Mouse (Mus musculus): ENCODE results near the gene Prdm8.

The Prdm8 gene

GRCm38 (mm10) chr5:98167180-98167824, at the start of gene Prdm8:
Gene Prdm8, plus strand, starts transcription at chr5:98167198.
- peak; percentile 58 to 66 for DNase-seq (ENCODE audit: low read depth in 2 of 2, low spot score in 2 of 2)

DNA sequence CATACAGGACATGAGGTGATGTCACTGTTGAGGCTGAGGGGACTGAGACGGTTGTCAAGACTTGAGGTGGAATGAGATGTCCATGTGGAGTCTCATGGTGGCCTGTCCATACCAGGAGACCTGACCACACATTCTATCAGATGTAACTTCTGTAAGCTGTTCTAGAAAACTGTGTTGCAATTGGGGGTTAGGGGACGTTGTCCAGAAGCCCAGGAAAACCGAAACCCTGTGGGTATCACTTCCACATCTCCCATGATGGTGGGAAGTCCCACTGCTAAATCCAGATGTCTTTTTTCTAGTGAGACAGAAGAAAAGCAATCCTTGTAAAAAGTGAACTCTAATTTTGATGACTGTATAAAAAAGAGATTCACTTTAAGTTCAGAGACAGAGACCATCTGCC, 39.9 kb upstream of the Prdm8 start:
- DNase-seq (ENCODE audit: low read depth in 2 of 2, low spot score in 2 of 2): no peak

GRCm38 (mm10) chr5:98138545-98139296, 28.3 kb upstream of the Prdm8 start:
- DNase-seq (ENCODE audit: low read depth in 2 of 2, low spot score in 2 of 2): no peak

DNA sequence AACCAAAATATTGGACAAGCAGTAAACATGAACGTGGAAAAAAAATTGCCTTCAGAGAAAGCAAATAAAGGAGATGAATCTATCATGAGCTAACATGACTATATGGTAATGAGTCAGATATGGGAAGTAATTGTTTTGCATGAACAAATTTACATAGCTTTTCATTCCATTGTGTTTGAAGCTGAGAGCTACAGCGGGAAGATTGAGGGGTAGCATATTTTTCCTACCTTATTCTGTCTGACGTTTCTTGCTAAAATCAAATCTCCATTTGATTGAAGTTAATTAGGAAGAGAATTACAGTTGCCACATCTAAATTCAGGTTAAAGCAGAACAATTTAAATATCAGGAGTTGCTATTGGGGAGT, 27.7 kb upstream of the Prdm8 start:
- no peak for DNase-seq (ENCODE audit: low read depth in 2 of 2, low spot score in 2 of 2)

- DNase-seq (ENCODE audit: low read depth in 2 of 2, low spot score in 2 of 2): no peak
Observed at GRCm38 (mm10) chr5:98146895-98147294, 20.1 kb upstream of the Prdm8 start.

GRCm38 (mm10) chr5:98166116-98166515, 882 bp upstream of the Prdm8 start:
- no peak for DNase-seq (ENCODE audit: low read depth in 2 of 2, low spot score in 2 of 2)

- DNase-seq (ENCODE audit: low read depth in 2 of 2, low spot score in 2 of 2): no peak
Observed at GRCm38 (mm10) chr5:98168356-98169285, 1.6 kb downstream of the Prdm8 start.

DNA sequence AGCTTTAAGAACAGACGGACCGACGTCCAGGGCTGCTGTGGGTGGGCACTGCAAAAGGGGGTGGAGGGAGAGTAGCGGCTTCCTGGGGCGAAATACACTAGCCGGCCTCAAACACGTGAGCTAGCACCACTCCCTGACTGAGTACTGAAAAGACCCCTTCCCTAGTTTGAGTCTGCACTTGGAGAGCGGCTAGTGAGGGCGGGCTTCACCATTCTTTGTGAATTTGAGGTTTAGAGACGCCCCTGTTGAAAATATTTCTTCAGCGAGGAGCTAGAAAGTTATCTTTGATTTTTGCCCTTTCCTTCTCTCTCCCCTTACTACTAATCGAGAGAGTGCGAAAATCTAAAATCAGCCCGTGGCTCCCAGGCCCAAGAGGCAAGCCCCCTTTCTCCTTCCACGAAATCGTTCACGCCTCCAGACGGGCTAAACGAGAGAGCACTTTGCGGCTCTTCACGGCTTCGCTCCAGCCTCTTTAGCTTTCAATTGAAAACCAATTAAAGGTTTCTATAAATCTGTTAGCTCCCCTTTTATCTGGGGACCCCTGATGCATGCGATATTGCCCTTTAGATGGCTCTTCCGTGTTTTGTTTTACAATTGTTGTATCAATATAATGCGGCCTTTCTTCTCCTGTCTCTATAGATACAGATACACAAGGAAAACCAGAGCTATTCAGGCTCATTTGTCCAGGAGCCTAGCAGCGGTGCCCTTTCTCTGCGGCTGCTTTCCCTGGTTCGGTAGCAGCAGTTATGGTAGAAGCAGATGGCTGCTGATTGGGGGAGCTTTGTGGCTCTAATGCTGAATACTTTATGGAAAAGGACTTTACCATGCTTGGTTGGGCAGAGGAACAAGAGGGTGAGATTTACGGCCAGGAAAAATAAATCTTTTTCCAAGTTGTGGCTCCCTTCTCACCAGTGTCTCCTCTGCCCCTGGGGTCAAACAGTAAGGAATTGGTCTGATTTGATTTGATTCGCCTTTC, 2.7 kb downstream of the Prdm8 start:
- DNase-seq (ENCODE audit: low read depth in 2 of 2, low spot score in 2 of 2): no peak

DNA sequence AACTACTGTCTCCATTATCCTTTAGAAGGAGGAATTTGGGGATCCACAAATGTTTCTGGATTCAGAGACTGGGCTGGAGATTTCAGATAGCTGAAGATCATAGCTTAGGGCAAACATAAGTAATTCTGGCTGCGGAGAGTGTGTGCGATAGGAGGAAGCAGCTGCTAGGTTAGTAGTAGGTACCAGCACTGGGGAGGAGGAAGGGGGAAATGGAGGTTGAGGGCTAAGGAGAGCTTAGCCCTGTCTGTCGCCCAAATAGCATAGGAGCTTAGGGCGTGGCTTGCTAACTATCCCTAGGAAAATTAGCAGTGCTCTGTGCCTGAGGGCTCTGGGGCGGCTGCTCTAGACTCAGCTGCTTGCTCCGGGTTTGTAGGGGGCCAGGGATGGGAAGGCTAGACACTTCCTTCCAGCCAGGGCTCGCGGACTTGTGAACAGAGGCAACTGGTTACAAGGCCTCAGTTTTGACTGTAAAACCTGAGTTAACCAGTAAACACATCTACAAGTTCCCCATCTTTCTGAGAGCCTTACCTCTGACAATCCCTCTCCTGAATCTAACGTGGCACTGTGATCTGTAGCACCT, 4.7 kb downstream of the Prdm8 start:
- DNase-seq (ENCODE audit: low read depth in 2 of 2, low spot score in 2 of 2): no peak

DNA sequence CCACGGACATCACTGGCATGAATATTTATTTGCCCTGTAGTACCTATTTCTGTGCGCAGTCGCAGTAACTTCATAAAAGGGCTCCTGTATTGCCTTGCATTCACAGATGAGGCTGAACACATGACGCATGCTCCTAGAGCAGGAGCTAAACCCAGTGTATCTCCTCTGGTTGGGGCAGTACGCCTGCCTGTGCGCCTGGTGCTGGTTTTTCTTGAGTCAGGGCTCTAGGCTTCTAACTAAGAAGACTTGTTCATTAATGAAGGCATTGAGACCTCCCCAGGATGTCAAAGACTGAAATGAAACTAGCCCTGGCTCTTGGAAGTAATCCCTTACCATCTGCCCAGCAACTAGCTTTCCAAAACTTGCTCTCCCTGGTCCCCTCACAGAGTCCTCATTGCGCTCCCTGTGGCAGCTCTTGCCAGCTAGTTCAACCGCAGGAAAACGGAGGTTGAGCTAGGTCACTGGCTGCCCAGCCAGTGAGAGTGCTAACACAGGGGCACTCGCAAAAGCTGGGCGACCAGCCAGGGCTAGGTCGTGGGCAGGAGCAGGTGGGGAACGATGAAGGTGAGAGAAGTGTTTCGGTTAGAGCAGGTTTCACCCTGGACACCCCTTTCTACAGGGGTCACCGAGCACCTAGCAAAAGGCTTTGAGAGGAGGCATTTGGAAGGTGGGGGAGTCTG, 5.6 kb downstream of the Prdm8 start:
- DNase-seq (ENCODE audit: low read depth in 2 of 2, low spot score in 2 of 2): no peak

GRCm38 (mm10) chr5:98173694-98174093, 6.7 kb downstream of the Prdm8 start:
- DNase-seq (ENCODE audit: low read depth in 2 of 2, low spot score in 2 of 2): no peak

GRCm38 (mm10) chr5:98179606-98180005, 12.6 kb downstream of the Prdm8 start:
- no peak for DNase-seq (ENCODE audit: low read depth in 2 of 2, low spot score in 2 of 2)

GRCm38 (mm10) chr5:98180461-98180887, 13.5 kb downstream of the Prdm8 start:
- no peak for DNase-seq (ENCODE audit: low read depth in 2 of 2, low spot score in 2 of 2)

DNA sequence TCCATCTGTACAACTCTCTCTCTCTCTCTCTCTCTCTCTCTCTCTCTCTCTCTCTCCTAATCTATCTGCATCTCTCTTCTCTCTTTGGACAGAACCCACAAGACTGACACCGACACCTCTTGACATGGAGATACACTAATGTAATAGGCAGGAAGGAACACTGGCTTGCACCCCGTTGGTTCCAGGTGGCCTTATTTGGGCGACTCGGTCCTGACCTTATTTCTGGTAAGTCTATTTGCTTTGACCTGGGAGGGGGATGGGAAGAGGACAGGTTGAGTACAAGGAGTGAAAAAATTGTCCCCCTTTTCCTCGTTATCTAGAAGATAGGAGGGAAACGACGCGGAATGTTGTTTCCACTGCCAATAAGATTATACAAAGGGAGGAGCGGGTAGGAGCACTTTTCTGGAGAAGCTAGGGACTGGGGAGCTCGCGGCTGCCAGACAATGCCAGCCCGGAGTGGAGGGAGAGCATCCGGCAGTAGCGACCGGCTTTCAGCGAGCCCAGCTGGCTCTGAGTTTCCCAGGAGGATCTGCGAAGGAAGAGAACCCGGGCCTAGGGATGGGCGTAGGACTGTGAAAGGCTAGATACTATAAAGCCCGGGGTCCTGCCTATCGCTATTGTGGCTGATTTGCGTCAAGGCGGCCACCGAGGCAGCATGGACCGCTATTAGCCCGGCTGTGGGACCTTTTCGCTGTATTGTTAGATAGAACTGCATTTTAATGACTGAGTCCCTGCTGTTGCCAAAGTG, 14.1 kb downstream of the Prdm8 start:
- no peak for DNase-seq (ENCODE audit: low read depth in 2 of 2, low spot score in 2 of 2)

GRCm38 (mm10) chr5:98181686-98182602, 14.9 kb downstream of the Prdm8 start:
- DNase-seq (ENCODE audit: low read depth in 2 of 2, low spot score in 2 of 2): no peak

DNA sequence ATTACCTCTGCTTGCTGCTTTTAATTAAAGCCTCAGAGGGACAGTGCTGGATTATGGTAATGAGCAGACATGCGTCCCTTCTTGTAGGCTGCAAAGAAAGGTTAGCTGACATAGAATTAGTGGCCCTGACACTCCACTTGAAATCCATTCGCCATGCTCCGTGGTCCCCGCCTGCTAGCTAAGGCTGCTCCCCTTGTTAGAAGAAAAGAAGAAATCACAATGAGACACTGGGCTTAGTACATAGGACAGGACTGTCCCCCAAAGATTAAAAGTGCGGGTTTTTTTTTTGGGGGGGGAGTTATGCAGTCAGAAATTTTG, 15.6 kb downstream of the Prdm8 start:
- no peak for DNase-seq (ENCODE audit: low read depth in 2 of 2, low spot score in 2 of 2)

- no peak for DNase-seq (ENCODE audit: low read depth in 2 of 2, low spot score in 2 of 2)
Observed at GRCm38 (mm10) chr5:98183031-98183595, 16.1 kb downstream of the Prdm8 start.

Data from CD8-positive naive resting alpha-beta T cell, adult 2 months (primary cell).